26 mouse cellular contexts compared by ENCODE assay signal in the genomic region with DNA sequence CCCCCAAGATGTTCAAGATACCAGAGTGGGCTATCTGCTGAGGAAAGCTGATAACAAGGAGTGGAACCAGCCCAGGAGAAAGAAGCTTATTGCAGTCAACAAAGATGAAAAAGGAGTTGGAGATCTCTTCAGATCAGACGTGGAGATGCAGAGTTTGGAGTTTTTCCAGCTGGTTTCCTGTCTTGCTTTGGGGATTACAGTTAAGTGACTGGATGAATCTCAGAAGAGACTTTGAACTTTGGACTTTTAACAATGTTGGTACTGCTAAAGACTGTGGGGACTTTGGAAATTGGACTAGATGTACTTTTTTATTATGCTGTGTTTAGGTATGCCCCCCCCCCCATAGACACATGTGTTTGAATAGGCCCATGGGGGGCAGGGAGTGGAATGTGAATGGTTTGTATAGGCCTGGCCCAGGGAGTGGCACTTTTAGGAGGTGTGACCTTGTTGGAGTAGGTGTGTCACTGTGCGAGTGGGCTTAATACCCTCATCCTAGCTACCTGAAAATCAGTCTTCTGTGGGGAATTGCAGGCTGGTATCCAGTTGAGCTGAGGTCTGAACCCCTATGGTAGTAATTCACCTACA. TPM values are rescaled to one million over a fixed set of nuclear protein-coding genes. Genes with fewer than 3 reads are reported as not detected.
DNase-seq lines count a peak whose midpoint lies in the region; ATAC-seq lines count a peak whose summit lies in the region.
"Had no signal": no experiment of that assay in that cellular context is flagged by ENCODE, and none has a peak within 500 bp of the region (broad histone marks: within the 10 kb centered on the region; RNA-seq: fewer than 3 reads in every experiment).

No protein-coding gene starts in this region.

- H3K4me3 ChIP-seq in intestine, embryonic 16.5 days (ENCODE audit: low read length), result no peak overlapping the region
- H3K4me3 ChIP-seq: embryonic facial prominence, embryonic 12.5 days; embryonic facial prominence, embryonic 15.5 days; gastrocnemius, adult 2 months; heart, embryonic 13.5 days had no signal

- 61% methylated on average over 2 of the region's 2 CpGs for WGBS in intestine, embryonic 16.5 days

- H3K27me3 ChIP-seq in intestine, embryonic 16.5 days (replicated peaks; ENCODE audit: control insufficient read depth, insufficient read depth, low read length), result no peaks in the 10 kb centered on the region
- H3K27me3 ChIP-seq: embryonic facial prominence, embryonic 12.5 days; embryonic facial prominence, embryonic 15.5 days; heart, embryonic 13.5 days had no signal

- H3K36me3 ChIP-seq in intestine, embryonic 16.5 days (ENCODE audit: control insufficient read depth, insufficient read depth, low read length), result no peaks in the 10 kb centered on the region
- H3K36me3 ChIP-seq: embryonic facial prominence, embryonic 12.5 days; embryonic facial prominence, embryonic 15.5 days; heart, embryonic 13.5 days had no signal

- DNase-seq in kidney, adult 9 months, result peak; percentile 70
- DNase-seq in kidney, postnatal 4 days, result no peak
- peak; percentile 74 for DNase-seq in R1 (ENCODE audit: low read depth, low spot score)
- DNase-seq in adrenal gland, adult 8-10 months, result no peak
- DNase-seq: adrenal gland, postnatal 14 days; cerebellum, adult 11 months; cerebellum, adult 2 months; cerebellum, adult 9-11 months; cerebellum, postnatal 25 days; forebrain, postnatal 0 days; gastrocnemius, adult 2 months; gastrocnemius, postnatal 14 days; heart, adult 18-20 months; heart, postnatal 14 days; heart, postnatal 4 days had no signal

- ATAC-seq in intestine, embryonic 16.5 days, result peak; percentile 59
- no peak for ATAC-seq in megakaryocyte, adult 5-6 weeks (ENCODE audit: poor library complexity, severe bottlenecking)
- ATAC-seq: CD4-positive, CD25-positive, alpha-beta regulatory T cell, adult 4 months; forebrain, embryonic 14.5 days; forebrain, postnatal 0 days; hindbrain, postnatal 0 days had no signal

- H3K4me2 ChIP-seq in intestine, embryonic 16.5 days (ENCODE audit: low read depth, low read length), result no peak overlapping the region
- H3K4me2 ChIP-seq: embryonic facial prominence, embryonic 12.5 days; embryonic facial prominence, embryonic 15.5 days; heart, embryonic 13.5 days; hindbrain, embryonic 14.5 days had no signal

- H3K9me3 ChIP-seq in intestine, embryonic 16.5 days (ENCODE audit: control insufficient read depth, low read length), result no peaks in the 10 kb centered on the region
- H3K9me3 ChIP-seq: embryonic facial prominence, embryonic 12.5 days; embryonic facial prominence, embryonic 15.5 days had no signal

- H3K9ac ChIP-seq in intestine, embryonic 16.5 days (ENCODE audit: low read depth, low read length), result no peak overlapping the region
- H3K9ac ChIP-seq: embryonic facial prominence, embryonic 12.5 days; embryonic facial prominence, embryonic 15.5 days; forebrain, postnatal 0 days; heart, embryonic 13.5 days; hindbrain, embryonic 14.5 days had no signal

- no peak overlapping the region for H3K27ac ChIP-seq in intestine, embryonic 16.5 days (ENCODE audit: low read length)
- H3K27ac ChIP-seq: embryonic facial prominence, embryonic 12.5 days; embryonic facial prominence, embryonic 15.5 days; gastrocnemius, adult 2 months; heart, embryonic 13.5 days; hindbrain, embryonic 14.5 days; hindbrain, postnatal 0 days had no signal

- H3K4me1 ChIP-seq in intestine, embryonic 16.5 days (ENCODE audit: control insufficient read depth, insufficient read depth, low read length), result no peaks in the 10 kb centered on the region
- H3K4me1 ChIP-seq: embryonic facial prominence, embryonic 12.5 days; embryonic facial prominence, embryonic 15.5 days; heart, embryonic 13.5 days had no signal

RNA-seq across cellular contexts. Expression of a gene that starts 59.8 kb away (rescaled TPM):
- 1.5 and 1.7 TPM in 2 replicates for polyA plus RNA-seq in intestine, embryonic 16.5 days (2015; fragmentation: Nextera tagmentation; extraction: Ambion mirVana)
- total RNA-seq in adrenal gland, adult 8-10 months (2022), result under 1 TPM in 3 of 4 experiments, not detected in 1; 0.21 to 0.22 (median 0.22) TPM
- total RNA-seq in megakaryocyte, adult 5-6 weeks (2015), result not detected in 2 replicates
- not detected in 2 replicates for total RNA-seq in megakaryocyte, adult 5-6 weeks (2017)
- total RNA-seq: adrenal gland, adult 18-20 months; common myeloid progenitor, adult 5-6 weeks had no signal
- polyA plus RNA-seq: CD4-positive, CD25-positive, alpha-beta regulatory T cell, adult 4 months had no signal

Comparison
In these comparisons a context has a peak if more than half of its experiments do, and no peak if none do; other contexts are left out.
1. DNase-seq: peak in kidney, adult 9 months (single experiment) and R1 (single experiment); none in kidney, postnatal 4 days (0 of 2) and adrenal gland, adult 8-10 months (single experiment).